Mouse (Mus musculus): ENCODE results near the gene Cst9. TPM values are rescaled to one million over a fixed set of nuclear protein-coding genes. Genes with fewer than 3 reads are reported as not detected.
A peak's percentile ranks its signal among the peaks of the same experiment; 100 is the strongest.

Cst9 gene
- total RNA-seq (2021): not detected
- long read RNA-seq, experiment 1: 0 reads
- long read RNA-seq, experiment 2: 0 reads

DNA sequence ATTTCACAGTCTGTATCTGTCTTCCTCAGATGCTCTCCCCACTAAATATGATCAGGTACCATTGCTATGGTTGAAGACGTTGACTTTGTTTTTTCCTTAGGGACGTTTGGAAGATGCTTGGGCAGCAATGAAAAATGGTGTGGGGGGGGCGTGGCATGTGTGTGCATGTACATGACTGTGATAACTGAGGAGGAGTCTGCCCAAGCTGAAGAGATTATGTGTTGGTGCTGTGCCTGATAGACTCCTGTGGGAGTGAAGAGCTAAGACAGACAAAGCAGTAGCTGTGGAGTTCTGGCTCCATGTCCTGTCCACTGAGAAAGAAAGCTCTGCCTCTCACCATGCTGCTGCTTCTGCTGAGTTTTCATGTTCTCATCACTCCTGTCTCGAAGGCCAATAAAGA lies at the start of gene Cst9:
Gene Cst9 (plus strand): TSS at position 236 of the 400 bp plus-strand sequence.
- no peak for DNase-seq

DNA sequence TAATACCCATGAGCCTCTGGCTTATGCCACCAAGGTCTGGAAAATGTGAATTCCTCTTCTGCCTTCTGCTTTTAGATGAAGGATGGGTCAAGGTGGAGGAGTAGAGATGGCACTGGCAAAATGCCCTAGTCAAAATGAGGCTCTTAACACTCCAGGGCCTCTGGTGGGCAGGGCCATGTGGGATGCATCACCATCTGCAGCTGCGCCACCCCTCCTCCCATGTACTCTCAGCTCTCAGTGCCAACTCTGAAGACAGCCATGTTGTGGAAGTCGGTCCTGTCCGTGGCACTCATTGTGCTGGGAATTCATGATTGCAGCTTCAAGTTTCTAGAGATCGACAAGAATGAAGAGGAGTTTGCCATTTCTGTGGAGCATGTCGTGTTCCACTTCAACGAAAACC lies 45.8 kb upstream of the Cst9 start, which contains the start of gene Cst12:
Gene Cst12 (plus strand): TSS at position 220 of the 400 bp plus-strand sequence.
- no peak for DNase-seq

DNA sequence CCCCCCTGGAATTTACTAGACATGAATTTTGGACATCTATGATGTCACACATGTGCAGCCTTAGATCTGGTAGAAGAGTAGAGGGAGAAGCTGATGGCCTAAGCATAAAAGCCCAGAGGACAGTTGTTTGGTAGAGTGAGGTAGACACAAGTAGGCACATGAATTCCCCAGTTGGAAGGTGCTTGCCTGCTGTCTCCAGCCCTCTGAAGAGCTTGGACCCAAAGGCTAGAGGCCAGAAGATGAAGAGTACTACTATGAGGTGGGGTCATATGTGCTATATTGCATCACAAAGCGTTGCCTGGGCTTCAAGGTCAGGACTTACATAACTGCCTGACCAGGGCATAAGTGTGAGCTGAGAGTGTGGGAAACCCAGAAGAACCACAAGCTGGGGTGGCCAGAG lies 36.5 kb upstream of the Cst9 start, which contains the start of gene Cst8:
Gene Cst8 (plus strand): TSS at position 301 of the 400 bp plus-strand sequence.
- DNase-seq: peak; percentile 11

DNA sequence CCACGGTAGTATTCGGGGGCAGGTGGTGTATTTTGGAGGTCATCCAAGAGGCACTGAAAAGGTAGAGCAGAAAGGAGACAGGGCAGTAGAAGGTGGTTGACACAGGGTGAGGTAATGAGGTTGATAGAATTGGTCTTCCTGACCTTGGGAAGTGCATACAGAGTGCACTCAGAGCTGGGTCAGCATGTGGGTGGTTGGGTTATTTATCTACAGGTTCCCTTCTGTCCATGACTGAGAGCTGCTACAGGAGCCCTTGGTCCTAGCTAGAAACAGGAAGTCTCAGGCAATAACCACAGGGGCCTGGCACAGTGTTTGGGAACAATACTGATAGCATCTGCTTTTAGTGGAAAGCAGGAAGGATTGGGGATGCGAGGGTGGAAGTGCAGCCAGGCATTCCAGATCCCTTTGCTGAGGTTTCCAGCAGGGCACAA lies 33.4 kb upstream of the Cst9 start:
- peak; percentile 10 for DNase-seq

DNA sequence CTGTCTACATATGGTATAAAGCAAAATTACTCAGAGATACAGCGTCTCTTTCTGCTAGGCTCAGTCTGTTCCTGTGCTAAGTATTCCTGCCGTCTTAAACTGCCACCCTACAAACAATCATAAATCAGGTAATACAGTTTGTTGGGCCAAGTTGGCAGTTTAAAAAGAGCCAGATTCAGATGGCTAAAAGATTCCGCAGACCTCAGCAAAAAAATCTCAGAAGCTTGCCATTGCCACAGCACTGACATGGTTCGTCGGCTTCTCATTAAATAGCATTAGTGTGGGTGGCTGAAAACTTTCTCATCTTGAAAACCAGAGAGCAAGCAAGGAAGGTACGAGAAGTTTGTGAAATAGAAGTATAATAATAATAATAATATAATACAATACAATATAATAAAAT lies 28.3 kb upstream of the Cst9 start:
- no peak for DNase-seq

DNA sequence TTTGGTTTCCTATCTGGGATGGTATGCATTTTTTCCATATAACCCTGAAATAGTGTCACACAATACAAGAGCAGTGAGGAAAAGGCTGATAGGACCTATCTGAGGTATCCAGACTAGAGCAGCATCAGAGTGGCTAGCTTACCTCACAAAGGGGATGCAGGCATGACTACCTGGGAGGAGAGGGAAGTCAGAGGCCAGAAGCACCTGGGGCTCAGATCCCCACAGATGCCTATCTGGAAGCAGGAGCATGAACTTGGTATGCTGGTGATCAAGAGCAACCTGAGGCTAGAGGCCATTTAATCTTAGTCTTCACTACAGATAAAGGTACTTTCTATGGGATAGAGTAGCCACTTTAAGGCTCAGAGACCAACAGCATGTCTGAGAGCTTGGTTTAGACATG lies 15.0 kb upstream of the Cst9 start, which contains the start of gene Cst13:
Gene Cst13 (plus strand): TSS at position 173 of the 400 bp plus-strand sequence.
- DNase-seq: no peak

DNA sequence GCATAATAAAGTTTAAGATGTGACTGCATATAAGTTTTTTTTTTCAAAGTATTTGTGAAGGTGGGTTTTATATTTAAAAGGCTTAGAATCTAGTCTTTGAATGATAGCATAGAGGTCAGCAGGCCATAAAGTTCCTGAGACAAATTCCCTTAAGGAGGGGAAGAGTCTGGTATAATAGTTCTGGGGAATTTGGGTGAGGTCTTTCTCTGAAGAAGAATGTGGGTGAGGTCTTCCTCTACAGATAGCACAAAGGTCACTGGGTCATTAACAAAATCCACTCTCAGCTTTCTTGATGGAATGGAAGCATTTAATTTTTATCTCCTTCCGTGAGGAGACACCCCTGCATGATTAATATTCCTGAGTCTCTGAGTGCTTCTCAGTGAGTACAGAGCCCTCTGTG lies 9.0 kb upstream of the Cst9 start:
- DNase-seq: no peak

DNA sequence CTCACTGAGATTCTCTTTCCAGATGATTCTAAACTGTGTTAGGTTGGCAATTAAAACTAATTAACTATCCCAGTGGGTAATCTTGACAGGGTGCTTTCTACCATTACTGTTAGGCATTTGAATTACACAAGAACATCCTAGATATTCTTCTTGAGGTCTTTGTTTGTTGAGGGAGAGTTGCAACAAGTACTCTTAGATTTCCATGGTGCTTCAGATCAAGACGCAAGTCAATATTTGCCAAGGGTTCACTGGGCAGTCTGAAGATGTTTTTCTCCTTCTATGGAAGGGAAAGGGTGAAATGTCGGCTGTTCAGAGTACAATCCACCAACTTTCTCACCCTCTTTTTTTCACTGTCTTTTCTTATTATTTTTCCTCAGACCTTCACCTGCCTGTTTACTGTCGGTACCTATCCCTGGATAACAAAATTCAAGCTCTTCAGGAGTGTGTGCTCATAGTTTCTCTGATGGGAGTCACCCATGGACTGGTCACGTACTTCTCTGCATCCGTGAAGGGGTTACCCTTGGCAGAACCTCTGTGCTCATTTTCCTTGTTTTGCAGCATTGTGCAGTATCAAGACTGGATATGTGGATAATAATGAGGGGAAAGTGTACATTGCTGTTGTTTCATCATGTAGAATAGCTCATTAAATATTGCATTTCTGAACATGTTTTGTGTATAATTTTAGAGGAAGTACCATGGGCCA lies 3.3 kb downstream of the Cst9 start:
- no peak for DNase-seq

DNA sequence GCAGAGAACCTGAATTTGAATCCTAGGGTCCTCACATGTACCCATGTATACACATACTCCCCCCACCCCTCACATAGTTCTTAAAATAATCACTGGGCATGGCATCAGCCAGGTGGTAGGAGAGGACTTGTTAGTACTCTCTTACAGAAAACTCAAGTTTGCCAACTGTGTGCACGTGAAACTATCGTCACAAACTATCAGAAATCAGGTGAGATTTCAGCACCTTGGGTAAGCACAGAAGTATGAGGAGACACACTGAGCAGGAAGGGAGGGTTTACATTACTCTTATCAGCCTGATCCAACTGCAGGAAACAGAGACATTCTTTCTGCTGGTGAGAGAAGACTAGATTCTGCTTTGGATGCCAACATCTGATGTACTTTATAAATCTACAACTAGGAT lies 4.3 kb downstream of the Cst9 start:
- DNase-seq: no peak

DNA sequence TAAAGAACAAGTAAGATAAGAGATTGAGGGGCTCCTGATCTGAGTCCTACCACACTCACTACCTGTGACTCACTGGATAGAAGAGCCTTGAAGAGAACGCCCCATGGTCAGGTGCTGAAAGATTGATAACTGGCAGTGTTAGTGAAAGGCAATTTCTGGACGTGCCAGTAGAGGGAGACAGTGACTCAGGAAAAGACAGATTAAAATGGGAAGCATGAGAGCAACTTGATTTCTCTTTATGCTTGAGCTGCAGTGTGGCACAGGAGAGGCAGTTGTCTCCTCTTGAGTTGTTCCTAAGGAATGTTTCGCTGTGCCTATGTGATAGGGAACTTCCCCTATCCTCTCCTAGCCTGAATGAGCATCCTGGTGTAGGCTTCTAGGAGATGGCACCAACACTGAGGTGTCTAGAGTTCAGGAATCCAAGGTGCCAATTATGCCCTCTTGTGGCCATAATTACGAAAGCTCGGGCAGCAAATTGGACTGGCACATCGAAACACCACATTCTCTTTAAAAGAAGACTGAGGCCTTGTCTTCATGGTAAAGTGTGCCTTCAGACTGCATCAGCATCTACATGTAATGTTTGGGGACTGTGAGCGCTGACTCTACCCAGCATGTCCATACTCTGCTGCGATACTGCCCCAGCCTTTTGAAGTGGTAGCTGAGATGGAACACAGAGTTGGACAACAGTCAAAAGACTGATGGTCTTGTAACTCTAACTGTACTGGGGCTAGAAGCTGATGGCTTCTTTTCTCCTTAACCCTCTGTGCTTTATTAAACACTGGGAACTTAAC lies 16.4 kb downstream of the Cst9 start:
- peak; percentile 85 for DNase-seq

DNA sequence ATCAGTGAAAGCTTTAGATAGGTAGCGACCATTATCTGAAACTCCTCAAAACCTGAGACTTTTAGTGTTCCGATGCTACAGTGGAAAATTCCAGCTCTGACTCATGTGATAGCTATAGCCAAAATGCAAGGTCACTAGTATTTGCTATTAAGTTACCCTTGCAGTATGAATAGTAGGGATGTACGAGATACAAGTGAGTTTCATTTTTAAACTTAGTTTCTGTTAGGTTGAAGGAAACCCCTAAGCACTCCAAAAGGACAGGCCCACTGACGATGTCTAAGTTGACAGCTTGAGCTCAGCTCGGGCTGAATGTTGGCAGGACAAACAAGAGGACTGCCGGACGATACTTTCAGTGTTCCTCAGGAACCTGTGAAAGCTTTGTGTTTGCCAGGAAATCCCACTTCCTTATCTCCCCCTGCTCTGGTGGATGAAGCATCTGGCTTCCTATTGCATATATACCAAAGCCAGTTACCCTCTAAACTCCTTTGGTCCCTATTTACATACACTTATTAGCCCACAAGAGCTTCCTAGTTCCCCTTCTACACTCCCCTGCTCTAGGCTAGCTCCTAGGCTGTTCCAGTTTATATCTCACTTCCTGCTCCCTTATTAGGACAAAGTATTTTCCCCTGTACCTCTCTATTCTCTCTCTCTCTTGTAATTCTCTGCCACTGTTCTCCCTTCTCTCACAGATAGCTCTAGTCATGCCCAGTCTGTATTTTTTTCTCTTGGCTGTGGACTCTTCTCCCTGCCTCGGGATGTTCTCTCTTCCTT lies 21.9 kb downstream of the Cst9 start:
- peak; percentile 7 for DNase-seq

DNA sequence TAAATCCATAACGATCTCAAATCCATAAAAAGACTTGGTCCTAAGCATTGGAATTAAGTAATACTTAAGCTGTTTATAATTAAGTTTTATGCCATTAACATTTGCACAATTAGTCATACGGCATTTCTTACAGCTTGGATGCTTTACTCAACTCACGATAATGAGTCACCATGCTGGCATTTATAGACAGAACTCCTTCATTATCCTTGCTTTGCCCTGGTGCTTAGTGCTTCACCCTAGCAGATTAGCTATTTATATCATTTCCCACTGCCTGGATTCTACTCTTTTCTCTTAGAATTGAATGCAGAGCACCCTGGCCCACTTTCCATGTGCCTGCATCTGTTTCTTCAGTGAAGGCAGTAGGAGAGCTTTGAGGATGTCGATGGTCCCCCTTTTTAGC lies 22.6 kb downstream of the Cst9 start:
- no peak for DNase-seq

DNA sequence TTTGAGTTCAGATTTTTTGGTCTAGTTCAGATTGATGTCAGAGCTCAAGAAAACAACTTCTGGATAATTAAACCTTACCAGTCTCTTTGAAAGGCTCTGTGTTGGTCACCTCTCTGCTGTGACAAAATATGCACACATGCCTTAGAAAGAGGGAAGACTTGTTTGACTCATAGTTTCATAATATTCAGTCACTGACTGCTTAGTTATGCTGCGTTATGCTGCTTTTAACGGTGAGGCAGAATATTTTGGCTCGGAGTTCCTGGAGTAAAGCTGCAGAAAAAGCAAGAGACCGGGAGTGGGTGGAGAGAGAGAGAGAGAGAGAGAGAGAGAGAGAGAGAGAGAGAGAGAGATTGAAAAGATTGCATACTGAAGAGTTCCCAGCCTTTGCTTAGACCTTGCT lies 26.0 kb downstream of the Cst9 start:
- DNase-seq: no peak

DNA sequence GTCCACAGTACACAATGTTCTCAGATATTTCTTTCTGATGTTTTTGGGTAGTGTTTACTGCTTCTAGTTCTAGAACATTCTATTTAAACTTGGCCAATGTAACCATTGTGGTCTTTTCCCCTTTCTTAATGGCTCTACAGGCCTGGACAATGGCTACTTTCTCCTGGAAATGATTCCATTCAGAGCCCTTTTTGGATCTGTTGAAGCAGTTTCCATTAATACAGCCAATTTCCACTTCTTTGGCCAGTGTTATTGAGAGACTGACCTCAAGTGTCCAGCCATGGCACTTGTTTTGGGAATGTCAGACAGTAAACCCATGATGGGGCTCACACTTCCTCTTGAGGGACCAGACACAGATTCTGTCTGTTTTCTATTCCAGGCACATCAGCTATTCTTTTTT lies 26.7 kb downstream of the Cst9 start:
- no peak for DNase-seq

DNA sequence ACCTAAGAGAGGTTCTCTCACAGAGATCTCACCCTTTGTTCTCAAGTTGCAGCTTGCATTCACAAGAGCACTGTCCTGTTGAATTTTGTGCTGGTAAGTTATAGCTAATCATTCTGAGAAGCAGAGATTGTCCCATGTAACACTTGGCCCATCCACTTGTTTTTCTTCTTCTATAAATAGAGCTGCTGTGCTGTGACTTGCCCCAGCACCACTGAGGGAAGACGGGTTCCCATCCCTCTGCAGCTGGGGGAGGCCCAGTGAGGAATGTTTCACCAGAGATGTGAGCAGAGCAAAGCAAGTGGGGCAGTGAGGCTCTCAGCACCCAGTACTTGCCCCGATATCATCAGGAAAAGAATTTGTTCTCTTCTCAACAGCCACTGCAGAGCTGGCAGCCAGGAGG lies 30.0 kb downstream of the Cst9 start, which contains the start of gene 9230104L09Rik:
Gene 9230104L09Rik (minus strand): TSS at position 73 of the 400 bp plus-strand sequence.
- DNase-seq: peak; percentile 30

DNA sequence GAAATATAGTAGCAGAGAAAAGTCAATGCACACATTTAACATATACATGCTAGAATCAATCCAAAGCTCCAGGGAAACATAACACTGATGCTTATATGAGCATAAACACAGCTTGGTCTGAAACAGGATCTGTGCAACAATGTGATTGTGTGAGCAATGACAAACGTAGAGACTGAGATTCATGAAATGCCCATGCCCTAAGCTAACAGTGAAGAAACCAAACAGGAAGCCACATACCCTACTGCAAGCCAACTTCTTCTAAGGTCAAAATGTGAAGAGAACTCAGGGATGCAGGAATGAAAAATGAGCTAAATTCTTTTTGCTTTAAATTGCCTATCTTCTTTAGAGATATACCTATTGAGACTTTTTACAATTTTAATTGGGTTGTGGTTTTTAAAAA lies 34.0 kb downstream of the Cst9 start:
- no peak for DNase-seq

DNA sequence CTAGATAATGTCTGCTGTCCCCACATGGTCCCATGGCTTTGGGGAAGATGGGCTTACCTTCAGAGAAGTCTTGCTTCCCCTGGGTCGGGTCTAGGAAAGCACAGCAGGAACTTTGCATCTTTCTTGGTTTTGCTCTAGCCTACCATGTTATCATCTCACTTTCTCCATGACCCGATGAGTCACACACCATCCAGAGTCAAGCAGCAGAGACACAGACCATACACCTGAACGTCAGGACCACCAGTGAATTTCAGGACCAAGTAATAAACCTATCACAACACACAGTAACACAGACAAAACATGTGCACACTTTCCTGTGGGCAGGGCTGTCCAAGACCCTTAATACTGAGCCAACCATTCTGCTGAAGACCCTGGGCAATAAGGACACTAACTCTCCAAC lies 35.6 kb downstream of the Cst9 start:
- DNase-seq: no peak

DNA sequence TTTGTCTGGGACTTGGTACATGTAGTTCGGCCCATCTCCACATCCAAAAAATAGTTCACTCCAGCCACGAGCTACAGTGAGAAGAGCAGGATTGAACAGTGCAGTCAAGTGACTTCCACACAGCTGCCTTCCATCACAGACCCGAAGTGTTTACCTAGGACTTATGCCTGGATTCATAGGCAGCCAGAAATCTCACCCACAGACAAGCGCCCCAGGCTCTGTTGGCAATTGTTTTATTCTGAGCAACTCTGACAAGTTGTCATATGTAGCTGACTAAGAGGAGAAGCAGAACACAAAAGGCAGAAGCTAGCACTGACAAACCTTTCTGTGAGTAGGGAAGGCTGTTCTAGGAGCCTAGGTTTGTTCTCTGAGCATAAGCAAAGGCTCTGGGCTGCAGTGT lies 37.9 kb downstream of the Cst9 start:
- DNase-seq: no peak

DNA sequence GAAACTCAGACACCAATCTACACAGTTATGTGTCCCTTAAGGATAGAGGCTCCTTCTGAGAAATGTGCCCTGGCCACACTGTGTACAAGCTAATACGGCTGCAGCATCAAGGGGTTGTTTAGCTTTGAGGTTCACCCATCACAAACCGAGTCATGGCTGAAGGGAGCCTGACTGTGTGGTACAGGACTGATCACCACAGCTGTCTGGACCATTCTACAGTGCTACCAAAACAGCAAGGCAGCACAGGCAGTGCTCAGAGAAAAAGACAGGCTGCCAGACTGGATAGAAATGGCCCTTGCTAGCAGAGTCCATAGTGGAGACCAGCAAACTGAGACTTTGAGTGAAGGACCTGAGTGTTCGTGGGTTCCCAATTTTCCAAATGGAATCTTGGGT lies 39.3 kb downstream of the Cst9 start:
- DNase-seq: no peak

DNA sequence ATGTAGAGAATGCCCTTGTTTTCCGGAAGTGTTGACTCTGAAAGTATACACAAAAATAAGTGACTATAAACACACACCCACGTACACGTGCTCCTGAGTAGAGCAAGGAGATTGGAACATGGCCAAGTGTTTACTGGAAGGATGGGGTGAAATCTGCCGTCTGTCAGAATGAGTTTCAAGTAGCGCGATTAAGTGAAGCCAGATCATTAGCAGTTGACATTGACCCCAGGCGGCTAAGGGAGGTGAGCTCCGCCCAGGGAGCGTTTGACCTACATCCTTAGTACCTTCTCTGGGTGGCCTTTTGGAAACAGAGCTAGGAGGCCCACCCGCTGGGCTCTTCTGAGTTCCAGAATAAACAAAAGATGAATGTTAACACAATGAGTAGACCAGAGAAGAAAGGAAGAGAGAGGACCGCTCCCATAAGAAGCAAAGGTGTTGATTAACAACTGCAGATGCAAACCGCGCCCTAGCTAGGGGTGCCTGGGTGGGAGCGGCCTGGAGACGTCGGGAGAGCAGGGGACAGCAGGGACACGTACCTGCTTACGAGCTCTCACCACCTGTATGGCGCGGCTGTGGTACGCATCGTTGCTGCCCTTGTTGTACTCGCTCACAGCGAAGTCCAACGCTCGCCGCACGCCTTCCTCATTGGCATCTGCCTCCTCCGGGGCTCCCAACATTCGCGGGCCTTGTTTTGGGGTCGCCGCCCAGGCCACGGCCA lies 39.8 kb downstream of the Cst9 start:
- DNase-seq: peak; percentile 52

DNA sequence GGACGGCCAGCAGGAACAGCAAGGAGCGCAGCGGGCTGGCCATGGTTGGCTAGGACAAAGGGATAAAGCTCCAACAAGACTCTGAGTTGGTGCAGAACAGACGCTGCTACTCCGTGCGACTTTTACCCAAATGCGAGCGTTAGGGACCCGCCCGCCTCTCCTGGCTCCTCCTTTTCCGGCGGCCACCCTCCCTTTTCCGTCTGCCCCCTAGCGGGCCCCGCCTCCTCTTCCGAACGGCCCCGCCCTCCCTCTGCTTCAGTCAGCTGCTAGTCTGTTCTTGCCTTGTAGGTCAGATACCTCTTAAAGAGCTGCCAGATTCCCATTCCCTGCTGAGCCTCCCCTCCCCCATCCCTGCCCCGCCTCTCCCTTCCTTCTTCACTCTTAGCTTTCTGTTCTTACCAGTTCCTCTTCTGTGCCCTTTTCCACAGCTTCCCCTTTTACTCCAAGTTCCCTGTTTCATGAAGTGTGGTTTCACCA lies 40.4 kb downstream of the Cst9 start, which contains the start of gene Cst3:
Gene Cst3 (minus strand): TSS at position 358 of the 477 bp plus-strand sequence.
- peak; percentile 97 for DNase-seq

Measured in adrenal gland, postnatal 10 days (tissue).